Mouse (Mus musculus): ENCODE results near the gene Sh3pxd2a. TPM values are rescaled to one million over a fixed set of nuclear protein-coding genes. Genes with fewer than 3 reads are reported as not detected.

Sh3pxd2a gene
- polyA plus RNA-seq, 1 experiment from 2014 or later = 1.7 TPM

DNA sequence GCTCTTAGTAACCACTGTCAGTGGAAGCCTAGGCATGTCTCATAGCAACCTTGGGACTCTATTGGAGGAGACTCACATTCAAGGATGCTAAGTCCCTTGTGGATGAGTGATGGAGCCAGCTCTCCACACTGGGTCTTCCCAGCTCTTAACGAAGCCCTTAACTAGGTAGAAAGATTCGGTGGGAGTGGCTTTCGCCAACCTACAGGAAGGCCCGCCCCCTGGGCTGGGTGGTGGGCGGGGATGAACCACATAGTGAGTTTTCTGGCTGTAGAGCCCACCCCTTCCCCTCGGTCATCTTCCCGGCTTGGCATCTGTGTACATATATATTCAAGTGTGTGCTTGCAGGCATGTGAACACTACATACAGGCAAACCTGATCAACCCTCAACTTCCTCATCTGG is 223.2 kb downstream of the Sh3pxd2a start:
- Histone ChIP-seq H3K36me3 (no peaks in the 10 kb centered on the region), H3K27me3 (ENCODE audit: low read depth, poor library complexity, severe bottlenecking) (peaks cover 16% of the 10 kb centered on the region), H3K4me3 (no peak overlapping the region), H3K27ac (replicated peaks) (no peak overlapping the region; the same call in 1 of the 2 replicates), H3K4me1 (peaks cover 22% of the 10 kb centered on the region), H3K9me3 (replicated peaks) (no peaks in the 10 kb centered on the region)
- DNase-seq (ENCODE audit: low spot score) = no peak
- 65% methylated on average over 7 of the region's 7 CpGs for WGBS

DNA sequence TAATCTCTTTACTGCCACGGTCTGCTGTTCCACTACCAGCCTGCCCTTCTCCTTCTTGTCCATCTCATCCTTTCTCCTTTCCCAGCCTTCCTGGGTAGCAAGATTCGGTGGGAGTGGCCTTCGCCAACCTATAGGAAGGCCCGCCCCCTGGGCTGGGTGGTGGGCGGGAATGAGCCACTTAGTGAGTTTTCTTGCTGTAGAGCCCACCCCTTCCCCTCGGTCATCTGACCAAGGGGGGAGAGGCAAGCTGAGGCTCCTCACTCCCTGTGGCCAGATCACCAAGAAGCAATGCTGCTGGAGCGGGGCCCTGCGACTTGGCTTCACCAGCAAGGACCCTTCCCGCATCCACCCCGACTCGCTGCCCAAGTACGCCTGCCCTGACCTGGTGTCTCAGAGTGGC is 224.1 kb downstream of the Sh3pxd2a start:
- peak; percentile 54 for DNase-seq (ENCODE audit: low spot score)
- no peaks in the 10 kb centered on the region for H3K36me3 ChIP-seq
- 24% methylated on average over 12 of the region's 12 CpGs for WGBS
- peaks cover 16% of the 10 kb centered on the region for H3K27me3 ChIP-seq (ENCODE audit: low read depth, poor library complexity, severe bottlenecking)
- no peaks in the 10 kb centered on the region for H3K9me3 ChIP-seq (replicated peaks)
- peak overlapping the region; percentile 57 for H3K27ac ChIP-seq (replicated peaks)
- H3K4me3 ChIP-seq = peak overlapping the region; percentile 48
- H3K4me1 ChIP-seq = peaks cover 22% of the 10 kb centered on the region

DNA sequence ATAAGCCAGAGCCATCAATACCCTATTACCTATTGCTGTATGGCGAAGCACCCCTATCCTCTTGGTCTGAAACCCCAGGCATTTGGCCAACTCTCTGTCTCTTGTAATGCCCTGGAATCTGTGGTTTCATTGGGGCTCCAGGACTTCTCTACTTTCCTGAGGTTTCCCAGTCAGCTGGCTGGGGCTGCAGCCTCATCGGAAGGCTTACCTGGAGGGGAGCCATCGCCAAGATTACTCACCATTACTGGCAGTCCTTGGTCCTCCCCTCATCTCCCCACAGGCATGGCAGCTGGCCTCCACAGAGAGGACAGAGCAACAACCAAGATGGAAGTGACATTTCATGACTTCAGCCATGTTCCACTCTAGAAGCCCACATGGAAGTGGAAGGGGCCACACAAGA is 231.1 kb downstream of the Sh3pxd2a start:
- Histone ChIP-seq H3K4me1 (peaks cover 20% of the 10 kb centered on the region), H3K36me3 (no peaks in the 10 kb centered on the region), H3K27ac (replicated peaks) (no peak overlapping the region), H3K9me3 (replicated peaks) (no peaks in the 10 kb centered on the region), H3K4me3 (no peak overlapping the region), H3K27me3 (ENCODE audit: low read depth, poor library complexity, severe bottlenecking) (0 out of 2 replicates have a peak, but pooled peaks cover under 1% of the 10 kb centered on the region)
- WGBS = 94% methylated on average over 3 of the region's 3 CpGs
- DNase-seq (ENCODE audit: low spot score) = no peak

DNA sequence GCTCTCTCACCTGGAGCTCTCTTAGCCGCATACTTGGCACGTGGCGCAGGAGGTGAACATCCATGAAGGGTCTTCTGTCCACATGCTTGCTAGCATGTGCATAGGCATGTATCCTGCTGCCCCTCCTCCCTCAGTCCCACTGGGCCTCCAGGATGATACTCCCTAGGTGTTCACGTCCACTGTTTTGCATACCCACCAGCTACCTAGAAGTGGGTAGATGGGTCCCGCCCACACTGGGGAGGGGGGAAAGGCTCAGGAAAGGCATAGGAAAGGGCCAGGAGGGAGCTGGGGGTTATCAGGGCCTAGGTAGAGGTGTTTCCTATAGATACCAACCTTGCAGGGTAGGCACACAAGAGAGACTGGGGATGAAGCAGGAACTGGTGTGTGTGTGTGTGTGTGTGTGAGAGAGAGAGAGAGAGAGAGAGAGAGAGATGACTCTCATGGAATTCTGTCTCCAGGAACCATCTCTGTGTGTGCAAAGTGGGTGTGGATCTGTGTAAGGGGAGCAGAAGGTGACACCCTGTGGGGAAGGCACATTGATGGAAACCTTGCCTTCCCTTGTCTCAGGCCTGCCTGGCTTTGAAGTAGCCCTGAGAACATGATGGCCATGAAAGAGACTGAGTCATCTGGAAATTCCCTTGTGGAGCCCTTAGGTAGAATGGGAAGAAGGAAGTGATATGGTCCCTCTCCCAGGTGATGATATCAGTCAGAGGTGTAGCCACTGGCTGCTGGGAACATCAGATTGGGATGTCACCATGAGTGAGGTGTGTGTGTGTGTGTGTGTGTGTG is 231.9 kb downstream of the Sh3pxd2a start:
- WGBS = 85% methylated on average over 5 of the region's 5 CpGs
- Histone ChIP-seq H3K27me3 (ENCODE audit: low read depth, poor library complexity, severe bottlenecking) (no peaks in the 10 kb centered on the region), H3K4me3 (no peak overlapping the region), H3K4me1 (peaks cover 20% of the 10 kb centered on the region), H3K27ac (replicated peaks) (no peak overlapping the region), H3K9me3 (replicated peaks) (no peaks in the 10 kb centered on the region), H3K36me3 (no peaks in the 10 kb centered on the region)
- no peak for DNase-seq (ENCODE audit: low spot score)

DNA sequence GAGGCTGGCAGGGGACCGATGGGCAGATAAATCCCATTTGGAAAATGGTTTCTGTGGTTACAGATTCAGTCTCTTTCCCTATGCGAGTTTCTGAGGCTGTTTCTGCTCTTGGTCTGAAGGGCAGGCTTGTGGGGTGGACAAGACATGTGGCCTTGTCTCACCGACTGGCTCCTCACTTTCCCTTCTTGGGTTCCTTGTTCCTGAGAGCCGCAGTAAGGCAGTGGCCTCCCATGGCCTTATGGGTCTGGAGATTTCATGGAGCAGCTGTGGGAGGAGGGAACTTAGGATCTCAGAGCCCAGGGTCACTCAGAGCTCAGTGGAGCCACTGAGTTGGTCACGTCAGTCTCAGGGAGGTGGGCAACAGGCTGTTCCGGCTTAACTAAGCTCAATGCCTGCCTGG is 232.8 kb downstream of the Sh3pxd2a start:
- H3K36me3 ChIP-seq = no peaks in the 10 kb centered on the region
- no peak for DNase-seq (ENCODE audit: low spot score)
- WGBS = 85% methylated on average over 6 of the region's 6 CpGs
- H3K9me3 ChIP-seq (replicated peaks) = no peaks in the 10 kb centered on the region
- no peak overlapping the region for H3K4me3 ChIP-seq
- H3K4me1 ChIP-seq = peaks cover 20% of the 10 kb centered on the region
- H3K27me3 ChIP-seq (ENCODE audit: low read depth, poor library complexity, severe bottlenecking) = no peaks in the 10 kb centered on the region
- H3K27ac ChIP-seq (replicated peaks) = no peak overlapping the region

DNA sequence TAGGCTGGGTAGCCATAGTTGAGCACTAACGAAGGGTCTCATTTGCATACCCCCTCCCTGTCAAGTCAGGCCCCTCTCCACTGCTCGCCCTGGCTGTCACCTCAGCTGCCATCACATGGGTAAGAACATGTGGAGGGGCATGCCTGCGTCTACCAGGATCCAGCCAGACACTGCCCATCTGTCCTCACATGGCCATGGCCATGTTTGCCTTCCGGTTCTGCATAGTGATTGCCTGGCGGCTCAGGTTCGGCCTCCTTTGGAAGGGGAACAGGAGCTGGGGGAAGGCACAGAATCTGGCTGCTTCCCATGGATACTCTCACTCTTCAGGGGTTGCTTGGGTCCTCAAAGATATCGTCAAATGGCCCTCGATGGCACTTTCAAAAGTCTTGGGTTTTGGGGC is 233.5 kb downstream of the Sh3pxd2a start:
- no peak overlapping the region for H3K4me3 ChIP-seq
- no peak overlapping the region for H3K27ac ChIP-seq (replicated peaks)
- H3K4me1 ChIP-seq = peaks cover 20% of the 10 kb centered on the region
- no peaks in the 10 kb centered on the region for H3K27me3 ChIP-seq (ENCODE audit: low read depth, poor library complexity, severe bottlenecking)
- no peaks in the 10 kb centered on the region for H3K36me3 ChIP-seq
- no peak for DNase-seq (ENCODE audit: low spot score)
- H3K9me3 ChIP-seq (replicated peaks) = no peaks in the 10 kb centered on the region
- WGBS = 91% methylated on average over 8 of the region's 8 CpGs

DNA sequence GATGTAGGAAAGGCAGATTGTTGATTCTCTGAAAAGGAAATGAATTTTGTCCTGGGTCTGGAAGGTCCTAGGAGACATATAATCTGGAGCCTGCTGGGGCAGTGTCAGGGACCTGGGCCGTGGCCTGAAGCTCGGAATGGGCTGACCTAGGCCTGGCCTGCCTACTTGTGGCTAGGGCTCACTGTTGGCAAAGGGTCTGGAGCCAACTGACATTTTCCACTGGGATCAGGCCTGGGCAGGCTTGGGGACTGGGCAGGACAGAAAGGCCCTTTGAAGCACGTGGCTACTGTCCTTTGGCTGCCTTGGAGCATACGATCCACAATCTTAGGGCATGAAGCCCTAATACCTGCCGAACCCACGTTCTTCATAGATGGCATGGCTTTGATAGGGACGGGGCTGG is 234.1 kb downstream of the Sh3pxd2a start:
- DNase-seq (ENCODE audit: low spot score) = no peak
- Histone ChIP-seq H3K27ac (replicated peaks) (no peak overlapping the region), H3K9me3 (replicated peaks) (no peaks in the 10 kb centered on the region), H3K36me3 (no peaks in the 10 kb centered on the region), H3K4me3 (no peak overlapping the region), H3K4me1 (peaks cover 20% of the 10 kb centered on the region), H3K27me3 (ENCODE audit: low read depth, poor library complexity, severe bottlenecking) (no peaks in the 10 kb centered on the region)
- 88% methylated on average over 7 of the region's 7 CpGs for WGBS

DNA sequence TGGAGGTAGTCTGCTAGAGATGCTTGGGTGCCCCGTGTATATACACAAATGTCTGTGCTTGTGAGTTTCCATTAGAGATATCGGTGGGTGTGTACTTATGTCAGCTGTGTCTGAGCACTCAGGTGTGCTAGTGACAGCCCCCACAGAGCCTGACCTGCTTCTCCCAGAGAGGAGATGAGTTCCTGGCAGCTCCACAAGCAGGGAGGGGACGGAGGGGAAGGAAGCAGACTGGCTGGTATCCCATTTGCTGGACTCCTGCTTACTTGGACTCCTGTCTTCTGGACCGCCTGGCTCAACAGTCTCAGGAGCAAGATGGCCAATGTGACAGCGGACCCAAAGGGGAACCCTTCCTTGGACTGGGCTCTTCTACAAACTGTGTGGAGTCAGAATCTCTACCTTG is 234.7 kb downstream of the Sh3pxd2a start:
- no peaks in the 10 kb centered on the region for H3K36me3 ChIP-seq
- H3K27ac ChIP-seq (replicated peaks) = no peak overlapping the region
- peak overlapping the region; percentile 48; the same call in 1 of the 2 replicates for H3K4me3 ChIP-seq
- no peaks in the 10 kb centered on the region for H3K9me3 ChIP-seq (replicated peaks)
- 86% methylated on average over 5 of the region's 5 CpGs for WGBS
- no peaks in the 10 kb centered on the region for H3K27me3 ChIP-seq (ENCODE audit: low read depth, poor library complexity, severe bottlenecking)
- peaks cover 20% of the 10 kb centered on the region for H3K4me1 ChIP-seq
- DNase-seq (ENCODE audit: low spot score) = no peak

DNA sequence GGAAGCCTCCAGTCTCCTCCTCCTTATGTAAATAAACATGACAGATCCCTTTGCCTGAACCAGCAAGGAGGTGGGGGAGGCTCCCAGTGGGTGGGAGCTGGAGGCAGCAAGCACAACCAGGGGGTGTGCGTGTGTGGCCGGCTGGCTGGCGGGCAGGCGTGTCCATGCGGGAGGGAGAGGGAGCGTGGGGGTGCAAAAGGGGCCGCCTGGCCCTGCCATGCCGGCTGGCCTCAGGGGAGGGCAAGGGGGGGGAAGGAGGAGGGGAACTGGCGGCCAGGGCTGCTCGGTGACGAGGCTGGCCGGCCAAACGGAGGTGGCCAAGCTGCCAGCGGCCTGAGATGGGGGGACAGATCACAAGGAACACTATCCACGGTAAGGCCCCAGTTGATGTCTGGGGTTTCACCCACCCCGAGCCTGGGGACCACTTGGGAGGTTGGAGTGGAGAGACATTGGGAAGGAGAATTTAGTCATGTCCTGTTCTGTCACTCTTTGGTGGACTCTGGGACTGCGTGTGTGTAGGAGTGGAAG is 235.4 kb downstream of the Sh3pxd2a start:
- Histone ChIP-seq H3K36me3 (no peaks in the 10 kb centered on the region), H3K9me3 (replicated peaks) (no peaks in the 10 kb centered on the region), H3K27me3 (ENCODE audit: low read depth, poor library complexity, severe bottlenecking) (no peaks in the 10 kb centered on the region), H3K4me3 (peak overlapping the region; percentile 48), H3K27ac (replicated peaks) (peak overlapping the region; percentile 77), H3K4me1 (peaks cover 20% of the 10 kb centered on the region)
- 7% methylated on average over 17 of the region's 17 CpGs for WGBS
- DNase-seq (ENCODE audit: low spot score) = peak; percentile 56

DNA sequence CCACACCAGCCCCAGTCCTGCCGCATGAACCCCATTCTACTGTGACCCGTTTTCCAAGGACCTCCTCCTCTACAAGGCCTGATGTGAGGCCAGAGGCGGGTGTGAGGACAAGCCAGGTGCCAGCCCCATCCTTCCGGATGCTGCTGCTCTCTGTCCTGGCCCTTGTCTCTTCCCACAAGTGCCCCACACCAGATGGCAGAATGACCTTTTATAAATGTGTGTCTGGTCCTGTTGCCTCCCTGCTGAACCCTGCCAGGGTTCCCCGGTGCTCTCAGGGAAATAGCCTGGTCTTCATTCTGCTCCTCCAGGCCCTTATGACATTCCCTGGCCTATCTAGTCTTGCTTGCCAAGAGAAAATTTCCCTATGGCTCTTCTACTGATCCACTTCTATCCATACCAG is 238.4 kb downstream of the Sh3pxd2a start:
- WGBS = 87% methylated on average over 5 of the region's 5 CpGs
- Histone ChIP-seq H3K4me1 (peaks cover 34% of the 10 kb centered on the region), H3K4me3 (no peak overlapping the region), H3K9me3 (replicated peaks) (no peaks in the 10 kb centered on the region), H3K36me3 (no peaks in the 10 kb centered on the region), H3K27me3 (ENCODE audit: low read depth, poor library complexity, severe bottlenecking) (no peaks in the 10 kb centered on the region), H3K27ac (replicated peaks) (no peak overlapping the region)
- DNase-seq (ENCODE audit: low spot score) = no peak

DNA sequence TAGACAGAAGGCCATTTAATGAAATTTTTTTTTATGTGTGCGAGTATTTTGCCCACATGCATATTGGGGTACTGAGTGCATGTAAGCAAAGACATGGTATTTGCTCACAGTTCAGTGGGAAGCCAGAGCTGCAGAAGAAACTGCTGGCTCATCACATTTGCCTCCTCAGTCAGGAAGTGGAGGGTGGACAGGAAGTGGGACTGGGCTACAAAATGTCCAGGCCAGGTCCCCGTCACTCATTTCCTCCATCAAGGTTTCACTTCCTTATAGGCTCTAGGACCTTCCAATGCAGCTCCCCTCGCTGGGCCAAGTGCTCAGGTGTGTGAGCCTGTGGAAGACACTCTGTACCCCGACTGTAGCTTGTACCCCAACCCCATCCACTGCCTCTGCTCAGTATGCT is 239.5 kb downstream of the Sh3pxd2a start:
- Histone ChIP-seq H3K9me3 (replicated peaks) (no peaks in the 10 kb centered on the region), H3K27ac (replicated peaks) (no peak overlapping the region), H3K4me1 (peaks cover 30% of the 10 kb centered on the region), H3K27me3 (ENCODE audit: low read depth, poor library complexity, severe bottlenecking) (no peaks in the 10 kb centered on the region), H3K36me3 (no peaks in the 10 kb centered on the region), H3K4me3 (no peak overlapping the region)
- no peak for DNase-seq (ENCODE audit: low spot score)
- WGBS = 78% methylated on average over 4 of the region's 4 CpGs

DNA sequence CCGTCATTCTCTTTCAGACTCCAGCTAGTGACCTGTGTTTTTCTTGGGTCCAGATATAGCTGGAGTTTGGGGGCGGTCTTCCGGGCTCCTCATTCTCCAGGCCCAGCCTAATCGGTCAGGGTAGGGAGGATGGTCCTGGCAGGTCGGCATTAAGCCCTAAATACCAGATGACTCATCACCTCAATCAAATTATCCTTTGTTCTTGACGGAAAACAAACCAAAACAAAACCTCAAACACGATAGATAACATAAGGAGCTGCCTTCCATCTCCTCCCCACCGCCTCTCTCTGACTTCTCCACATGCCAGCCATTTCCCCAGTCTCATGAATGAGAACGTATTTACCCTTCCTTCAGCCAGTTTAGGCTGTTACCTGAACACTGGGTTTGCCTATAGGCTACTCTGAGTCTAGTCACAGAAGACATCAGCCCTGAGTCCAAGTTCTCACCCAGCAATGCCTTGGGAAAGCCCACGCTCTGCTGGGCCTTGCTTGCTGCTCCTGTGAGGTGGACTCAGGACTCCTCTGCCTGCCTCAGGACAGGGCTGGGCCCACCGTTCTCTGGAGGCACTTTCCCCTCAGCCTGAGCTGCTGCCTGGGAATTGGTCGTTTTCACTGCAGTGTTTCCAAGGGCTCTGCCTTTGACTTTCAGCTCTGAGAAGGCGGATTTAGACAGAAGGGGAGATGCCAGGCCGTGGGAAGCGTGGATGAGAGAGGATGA is 241.2 kb downstream of the Sh3pxd2a start:
- no peak overlapping the region for H3K4me3 ChIP-seq
- 81% methylated on average over 15 of the region's 15 CpGs for WGBS
- H3K4me1 ChIP-seq = peaks cover 14% of the 10 kb centered on the region
- H3K27me3 ChIP-seq (ENCODE audit: low read depth, poor library complexity, severe bottlenecking) = no peaks in the 10 kb centered on the region
- no peak for DNase-seq (ENCODE audit: low spot score)
- no peaks in the 10 kb centered on the region for H3K36me3 ChIP-seq
- H3K27ac ChIP-seq (replicated peaks) = no peak overlapping the region
- no peaks in the 10 kb centered on the region for H3K9me3 ChIP-seq (replicated peaks)
